ENCODE assay signal across 9 mouse cellular contexts in genomic region chr12:21318143-21318895, GRCm38 (mm10). TPM values are rescaled to one million over a fixed set of nuclear protein-coding genes. Genes with fewer than 3 reads are reported as not detected.
DNase-seq lines count a peak whose midpoint lies in the region; ATAC-seq and TF ChIP-seq lines count a peak whose summit lies in the region.
"Had no signal": no experiment of that assay in that cellular context is flagged by ENCODE, and none has a peak within 500 bp of the region (broad histone marks: within the 10 kb centered on the region; RNA-seq: fewer than 3 reads in every experiment).

No protein-coding gene starts in this region.

- no peak overlapping the region for H3K27ac ChIP-seq in bone marrow macrophage, adult 2 months (ENCODE audit: insufficient read depth, low read depth, low read length)
- H3K27ac ChIP-seq: limb, embryonic 13.5 days had no signal

- H3K4me3 ChIP-seq in bone marrow macrophage, adult 2 months (ENCODE audit: insufficient read depth, low read length) = no peak overlapping the region

- no peak for TF ChIP-seq POLR2A in bone marrow macrophage, adult 2 months (IDR thresholded peaks at IDR 0.05; ENCODE audit: borderline replicate concordance, low read depth, low read length)

- DNase-seq in frontal cortex, postnatal 10 days (ENCODE audit: low spot score in 2 of 2) = peak; percentile 26 to 57
- peak; percentile 78 for DNase-seq in CD4-positive helper T cell, adult 2 months (ENCODE audit: low read depth, low spot score)
- DNase-seq in kidney, postnatal 36 days = peak; percentile 79 to 85
- DNase-seq in spleen, postnatal 10 days (ENCODE audit: low spot score in 2 of 2) = peak; percentile 61 to 88

- H3K4me1 ChIP-seq in bone marrow macrophage, adult 2 months (ENCODE audit: control insufficient read depth, insufficient read depth, low read length) = peaks cover 7% of the 10 kb centered on the region

- TF ChIP-seq CTCF in bone marrow macrophage, adult 2 months (IDR thresholded peaks at IDR 0.05; ENCODE audit: low read depth, low read length) = peak; percentile 45; the same call in 1 of the 2 replicates

- ATAC-seq in frontal cortex, adult (ENCODE audit: low TSS enrichment) = no peak
- ATAC-seq in erythroid progenitor cell, adult 5-6 weeks (replicated peaks; ENCODE audit: low FRiP score, poor library complexity, severe bottlenecking) = peak; percentile 50
- peak; percentile 52 for ATAC-seq in megakaryocyte, adult 5-6 weeks (ENCODE audit: poor library complexity, severe bottlenecking)

RNA-seq across cellular contexts. Expression of gene Iah1, which starts 2.1 kb away (rescaled TPM):
- 44.9 and 49.5 TPM in 2 replicates for polyA plus RNA-seq in bone marrow macrophage, adult 2 months (2012; ENCODE audit: insufficient read depth, insufficient read length, missing spikeins)
- total RNA-seq in erythroid progenitor cell, adult 5-6 weeks (2015; ENCODE audit: low replicate concordance) = 15.1 and 20.9 TPM in 2 replicates
- total RNA-seq in erythroid progenitor cell, adult 5-6 weeks (2017; ENCODE audit: low replicate concordance) = 9.2 and 16.3 TPM in 2 replicates
- total RNA-seq in megakaryocyte, adult 5-6 weeks (2015) = 44.1 and 46.5 TPM in 2 replicates
- total RNA-seq in megakaryocyte, adult 5-6 weeks (2017) = 34.7 and 41.9 TPM in 2 replicates

RNA-seq across cellular contexts. Expression of gene Itgb1bp1, which starts 32.2 kb away (rescaled TPM):
- polyA plus RNA-seq in bone marrow macrophage, adult 2 months (2012; ENCODE audit: insufficient read depth, insufficient read length, missing spikeins) = 39.4 and 46.2 TPM in 2 replicates
- 14.4 and 15.1 TPM in 2 replicates for total RNA-seq in erythroid progenitor cell, adult 5-6 weeks (2015; ENCODE audit: low replicate concordance)
- 11.8 and 15.7 TPM in 2 replicates for total RNA-seq in erythroid progenitor cell, adult 5-6 weeks (2017; ENCODE audit: low replicate concordance)
- 47.5 and 50.9 TPM in 2 replicates for total RNA-seq in megakaryocyte, adult 5-6 weeks (2015)
- 28.6 and 35.0 TPM in 2 replicates for total RNA-seq in megakaryocyte, adult 5-6 weeks (2017)

RNA-seq across cellular contexts. Expression of gene Cpsf3, which starts 33.1 kb away (rescaled TPM):
- polyA plus RNA-seq in bone marrow macrophage, adult 2 months (2012; ENCODE audit: insufficient read depth, insufficient read length, missing spikeins) = 70.0 and 77.2 TPM in 2 replicates
- total RNA-seq in erythroid progenitor cell, adult 5-6 weeks (2015; ENCODE audit: low replicate concordance) = 13.7 and 68.3 TPM in 2 replicates
- 15.6 and 17.2 TPM in 2 replicates for total RNA-seq in erythroid progenitor cell, adult 5-6 weeks (2017; ENCODE audit: low replicate concordance)
- 111 and 130 TPM in 2 replicates for total RNA-seq in megakaryocyte, adult 5-6 weeks (2015)
- total RNA-seq in megakaryocyte, adult 5-6 weeks (2017) = 68.0 and 82.5 TPM in 2 replicates

RNA-seq across cellular contexts. Expression of gene Adam17, which starts 55.1 kb away (rescaled TPM):
- 225 and 233 TPM in 2 replicates for polyA plus RNA-seq in bone marrow macrophage, adult 2 months (2012; ENCODE audit: insufficient read depth, insufficient read length, missing spikeins)
- 10.5 and 16.8 TPM in 2 replicates for total RNA-seq in erythroid progenitor cell, adult 5-6 weeks (2015; ENCODE audit: low replicate concordance)
- total RNA-seq in erythroid progenitor cell, adult 5-6 weeks (2017; ENCODE audit: low replicate concordance) = 26.6 and 29.8 TPM in 2 replicates
- total RNA-seq in megakaryocyte, adult 5-6 weeks (2015) = 43.5 and 46.9 TPM in 2 replicates
- total RNA-seq in megakaryocyte, adult 5-6 weeks (2017) = 73.9 and 77.0 TPM in 2 replicates
